Mouse (Mus musculus) midbrain, embryonic 14.5 days (tissue): ENCODE data around the gene Tbc1d2. TPM values are rescaled to one million over a fixed set of nuclear protein-coding genes. Genes with fewer than 3 reads are reported as not detected.
A peak's percentile ranks its signal among the peaks of the same experiment; 100 is the strongest.
"Not testable (repeated sequence)": the region's sequence is repeated elsewhere in the genome, so short reads cannot be mapped to it uniquely, and the experiment has no call there.

Source experiments
- ATAC-seq: fragments of 200-750 bp; cut with Nextera tagmentation; 2 replicates; pipeline ENCODE4 v1.8.0; 2017; ENCODE audit warnings: moderate number of reproducible peaks, moderate library complexity; ENCODE audit not compliant: low FRiP score, low TSS enrichment
- DNase-seq: peaks from one replicate; pipeline ENCODE4 v3.0.0-alpha.2; 2015
- H3K27ac ChIP-seq: fragments of 300-500 bp; sonication (generic); replicated peaks from 2 replicates; pipeline ENCODE4 v1.5.1; 2014; ENCODE audit warnings: mild to moderate bottlenecking, low read depth, low read length, moderate library complexity
- H3K27me3 ChIP-seq: fragments of 300-500 bp; sonication (generic); 2 replicates; pipeline ENCODE4 v1.6.1; 2014; ENCODE audit warnings: low read length, control low read depth, mixed read lengths; ENCODE audit not compliant: control insufficient read depth, insufficient read depth
- H3K36me3 ChIP-seq: fragments of 300-500 bp; sonication (generic); 2 replicates; pipeline ENCODE4 v1.6.1; 2014; ENCODE audit warnings: low read length, control low read depth; ENCODE audit not compliant: control insufficient read depth, insufficient read depth
- H3K4me1 ChIP-seq: fragments of 300-500 bp; sonication (generic); 2 replicates; pipeline ENCODE4 v1.6.1; 2014; ENCODE audit warnings: mild to moderate bottlenecking, antibody characterized with exemption, low read length, control low read depth; ENCODE audit not compliant: control insufficient read depth, insufficient read depth
- H3K4me2 ChIP-seq: fragments of 300-500 bp; sonication (generic); 2 replicates; pipeline ENCODE4 v1.6.1; 2014; ENCODE audit warnings: mild to moderate bottlenecking, low read length, moderate library complexity
- H3K4me3 ChIP-seq: fragments of 300-500 bp; sonication (generic); replicated peaks from 2 replicates; pipeline ENCODE4 v1.5.1; 2014; ENCODE audit warnings: low read depth, low read length
- H3K9ac ChIP-seq: fragments of 300-500 bp; sonication (generic); replicated peaks from 2 replicates; pipeline ENCODE4 v1.6.1; 2014; ENCODE audit warnings: mild to moderate bottlenecking, low read length, moderate library complexity
- H3K9me3 ChIP-seq: fragments of 300-500 bp; sonication (generic); 2 replicates; pipeline ENCODE4 v1.6.1; 2016; ENCODE audit warnings: low read length, control low read depth, mixed read lengths; ENCODE audit not compliant: control insufficient read depth
- WGBS: fragments of 180-500 bp; shearing (Covaris S2); extraction: QIAGEN DNeasy Blood & Tissue Kit; methylation state at CpG from one replicate; pipeline ENCODE4 v1.1.7; 2014; 5-methylcytosine and 5-hydroxymethylcytosine counted together
- polyA plus RNA-seq: library from polyadenylated mRNA; unstranded; fragments of >200 nt; fragmentation: Nextera tagmentation; extraction: Ambion mirVana; gene quantifications from 2 replicates; pipeline ENCODE4 v1.2.1, GENCODE M21; 2014

The Tbc1d2 gene
- polyA plus RNA-seq, 1 experiment from 2014 or later: 0.16 TPM

- not testable (repeated sequence) for H3K27ac ChIP-seq, ATAC-seq
- WGBS: 91% methylated on average over 6 of the region's 10 CpGs
Measured at GRCm38 (mm10) chr4:46575509-46576284, 74.3 kb downstream of the Tbc1d2 start.

GRCm38 (mm10) chr4:46574841-46575240 lies 75.2 kb downstream of the Tbc1d2 start:
- Histone ChIP-seq H3K4me3 (no peak overlapping the region), H3K27me3 (no peaks in the 10 kb centered on the region), H3K9me3 (peaks cover 6% of the 10 kb centered on the region), H3K36me3 (no peaks in the 10 kb centered on the region), H3K27ac (no peak overlapping the region), H3K4me1 (no peaks in the 10 kb centered on the region), H3K4me2 (no peak overlapping the region), H3K9ac (no peak overlapping the region)
- WGBS: 86% methylated on average over 10 of the region's 12 CpGs
- ATAC-seq (no peak), DNase-seq (no peak)

More at GRCm38 (mm10) chr4:46575509-46576284, 74.3 kb downstream of the Tbc1d2 start:
- not testable (repeated sequence) for H3K4me1 ChIP-seq, H3K27me3 ChIP-seq, H3K36me3 ChIP-seq, DNase-seq, H3K4me2 ChIP-seq, H3K4me3 ChIP-seq, H3K9ac ChIP-seq, H3K9me3 ChIP-seq

DNA sequence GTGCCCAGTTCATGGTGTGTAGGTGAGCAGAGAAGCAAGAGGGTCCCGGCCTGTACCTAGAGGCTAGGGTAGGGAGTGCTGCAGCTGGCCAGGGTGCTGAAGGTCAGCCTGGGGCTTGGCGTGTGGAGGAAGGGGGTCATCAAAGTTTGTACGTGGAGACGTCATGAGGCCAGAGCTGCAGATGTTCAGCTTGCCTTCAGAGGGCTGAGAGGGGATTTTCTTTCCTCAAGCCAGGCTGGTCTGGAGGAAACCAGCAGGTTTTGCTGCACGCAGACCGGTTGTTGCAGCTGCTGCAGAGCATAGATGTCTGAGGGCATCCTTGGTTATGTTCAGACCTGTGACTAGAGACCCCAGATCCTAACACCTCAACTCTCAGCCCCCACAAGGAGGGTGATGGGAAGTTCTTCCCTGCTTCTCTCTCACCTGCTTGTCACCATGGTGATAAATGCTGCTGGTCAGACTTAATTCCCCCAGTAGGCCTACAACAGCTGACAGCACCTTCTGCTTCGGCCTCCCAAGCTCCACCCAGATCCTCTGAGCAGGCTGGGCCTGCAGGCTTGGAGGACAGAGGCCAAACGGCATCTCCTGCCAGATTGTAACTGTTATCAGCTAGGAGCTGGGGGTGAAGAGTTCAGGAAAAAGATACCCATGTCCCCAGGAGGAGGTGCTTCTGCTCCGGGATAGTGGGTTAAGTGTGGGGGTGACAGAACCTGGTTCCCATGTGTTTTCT lies 75.8 kb downstream of the Tbc1d2 start:
- no peak overlapping the region for H3K4me2 ChIP-seq
- H3K9me3 ChIP-seq: peaks cover 6% of the 10 kb centered on the region
- DNase-seq (no peak), ATAC-seq (no peak)
- H3K27ac ChIP-seq: no peak overlapping the region
- no peak overlapping the region for H3K4me3 ChIP-seq
- H3K36me3 ChIP-seq: no peaks in the 10 kb centered on the region
- no peak overlapping the region for H3K9ac ChIP-seq
- 0 out of 2 replicates have a peak, but pooled peaks cover 2% of the 10 kb centered on the region for H3K4me1 ChIP-seq
- H3K27me3 ChIP-seq: no peaks in the 10 kb centered on the region
- 64% methylated on average over 9 of the region's 9 CpGs for WGBS

DNA sequence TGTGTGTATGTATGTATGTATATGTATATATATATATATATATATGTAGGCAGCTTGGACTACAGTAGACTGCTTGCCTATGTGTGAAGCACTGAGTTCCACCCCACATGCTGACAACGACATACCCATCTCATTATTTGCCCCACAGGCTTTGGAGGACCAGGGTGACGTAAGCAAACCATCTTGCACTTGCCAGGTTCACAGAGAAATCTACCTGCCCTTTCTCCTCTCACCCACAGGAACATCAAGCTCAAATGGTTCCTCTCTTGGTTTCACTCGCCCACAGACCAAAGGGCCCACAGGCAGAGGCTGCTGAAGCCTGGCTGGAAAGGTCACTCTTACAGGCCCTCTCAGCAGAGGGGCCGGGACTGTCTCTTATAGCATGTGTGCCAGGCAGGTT lies 77.4 kb downstream of the Tbc1d2 start:
- no peak overlapping the region for H3K9ac ChIP-seq
- H3K4me3 ChIP-seq: no peak overlapping the region
- DNase-seq (no peak), ATAC-seq (no peak)
- H3K36me3 ChIP-seq: no peaks in the 10 kb centered on the region
- no peak overlapping the region for H3K4me2 ChIP-seq
- 84% methylated on average over 4 of the region's 4 CpGs for WGBS
- H3K4me1 ChIP-seq: 0 out of 2 replicates have a peak, but pooled peaks cover 2% of the 10 kb centered on the region
- H3K27ac ChIP-seq: no peak overlapping the region
- H3K27me3 ChIP-seq: no peaks in the 10 kb centered on the region
- H3K9me3 ChIP-seq: no peaks in the 10 kb centered on the region

GRCm38 (mm10) chr4:46571744-46572143 lies 78.3 kb downstream of the Tbc1d2 start:
- no peak overlapping the region for H3K4me3 ChIP-seq
- no peak overlapping the region for H3K27ac ChIP-seq
- no peaks in the 10 kb centered on the region for H3K9me3 ChIP-seq
- no peak overlapping the region for H3K9ac ChIP-seq
- 93% methylated on average over 9 of the region's 9 CpGs for WGBS
- H3K27me3 ChIP-seq: no peaks in the 10 kb centered on the region
- no peak overlapping the region for H3K4me2 ChIP-seq
- no peak for ATAC-seq
- H3K36me3 ChIP-seq: no peaks in the 10 kb centered on the region
- 0 out of 2 replicates have a peak, but pooled peaks cover 2% of the 10 kb centered on the region for H3K4me1 ChIP-seq
- DNase-seq: no peak

GRCm38 (mm10) chr4:46569671-46570070 lies 80.3 kb downstream of the Tbc1d2 start:
- DNase-seq: peak; percentile 53
- H3K27ac ChIP-seq: no peak overlapping the region

DNA sequence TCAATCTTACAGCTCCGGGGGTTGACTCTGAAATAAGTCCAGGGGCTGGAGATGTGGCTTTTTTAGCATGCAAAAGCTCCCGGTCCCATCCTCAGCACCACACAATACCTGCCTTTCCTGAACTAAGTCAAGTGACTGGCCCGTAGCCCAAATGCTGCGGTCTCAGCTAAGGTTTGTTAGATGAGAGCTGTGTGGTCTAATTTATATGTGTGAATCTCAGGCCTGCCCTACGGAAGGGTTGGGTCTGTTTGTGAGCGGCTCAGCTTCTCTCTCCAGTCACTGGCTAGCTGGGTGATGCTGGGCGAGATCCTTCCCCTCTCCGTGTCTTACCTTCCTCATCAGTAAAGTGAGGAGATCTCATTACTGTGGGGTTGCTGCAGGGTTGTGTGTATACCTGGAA lies 81.8 kb downstream of the Tbc1d2 start:
- Histone ChIP-seq H3K9me3 (no peaks in the 10 kb centered on the region), H3K4me3 (no peak overlapping the region), H3K4me1 (0 out of 2 replicates have a peak, but pooled peaks cover 2% of the 10 kb centered on the region), H3K9ac (no peak overlapping the region), H3K27me3 (no peaks in the 10 kb centered on the region), H3K4me2 (no peak overlapping the region), H3K27ac (no peak overlapping the region), H3K36me3 (no peaks in the 10 kb centered on the region)
- WGBS: 94% methylated on average over 8 of the region's 8 CpGs
- no peak for ATAC-seq
- DNase-seq: no peak

More at GRCm38 (mm10) chr4:46569671-46570070, 80.3 kb downstream of the Tbc1d2 start:
- 22% methylated on average over 5 of the region's 5 CpGs for WGBS
- H3K4me2 ChIP-seq: no peak overlapping the region
- no peaks in the 10 kb centered on the region for H3K9me3 ChIP-seq
- ATAC-seq: peak; percentile 37; the same call in 1 of the 2 replicates
- no peaks in the 10 kb centered on the region for H3K27me3 ChIP-seq
- H3K4me1 ChIP-seq: 0 out of 2 replicates have a peak, but pooled peaks cover 2% of the 10 kb centered on the region
- H3K4me3 ChIP-seq: no peak overlapping the region
- H3K9ac ChIP-seq: no peak overlapping the region
- H3K36me3 ChIP-seq: no peaks in the 10 kb centered on the region

DNA sequence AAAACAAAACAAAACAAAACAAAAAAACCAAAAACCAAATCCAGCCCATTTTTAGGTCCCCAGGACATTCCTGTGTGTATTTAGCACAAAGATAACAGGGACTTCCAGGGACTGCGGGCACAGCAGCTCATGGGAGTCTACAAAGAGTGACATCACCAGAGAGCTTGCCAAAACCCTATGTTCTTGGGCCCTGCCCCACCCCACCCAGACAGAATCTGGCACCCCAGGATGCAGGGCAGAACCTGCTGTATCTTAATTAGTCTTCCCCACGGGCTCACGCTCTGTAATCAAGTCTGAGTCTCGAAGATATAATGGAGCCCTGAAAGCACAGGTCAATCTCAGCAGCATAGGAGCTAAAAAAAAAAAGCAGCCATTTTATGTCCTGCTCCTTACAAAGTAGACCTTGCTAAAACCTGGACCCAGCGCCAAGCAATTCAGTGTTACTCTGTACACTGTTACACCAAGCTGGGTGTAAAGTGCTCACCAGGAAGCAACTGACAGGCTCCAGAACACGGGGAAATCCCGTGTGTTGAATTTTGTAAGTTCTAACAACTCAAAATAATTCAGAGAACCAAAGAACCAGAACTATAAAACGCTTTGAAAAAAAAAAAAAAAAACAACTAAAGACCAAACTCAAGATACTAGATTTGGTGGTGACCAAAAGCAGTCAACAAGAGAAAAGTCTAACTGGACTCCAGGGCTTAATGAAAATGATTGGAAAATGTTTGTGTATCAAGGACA lies 82.9 kb downstream of the Tbc1d2 start:
- DNase-seq (no peak), ATAC-seq (no peak)
- 74% methylated on average over 8 of the region's 8 CpGs for whole genome bisulfite sequencing

More for the DNA sequence above, 82.9 kb downstream of the Tbc1d2 start:
- H3K36me3 ChIP-seq: no peaks in the 10 kb centered on the region
- H3K9me3 ChIP-seq: no peaks in the 10 kb centered on the region
- H3K4me1 ChIP-seq: 0 out of 2 replicates have a peak, but pooled peaks cover 2% of the 10 kb centered on the region
- H3K9ac ChIP-seq: no peak overlapping the region
- H3K4me3 ChIP-seq: no peak overlapping the region
- H3K4me2 ChIP-seq: no peak overlapping the region
- H3K27me3 ChIP-seq: no peaks in the 10 kb centered on the region
- H3K27ac ChIP-seq: no peak overlapping the region
